Mouse (Mus musculus): Measurements from ENCODE around the gene Psmd12. TPM values are rescaled to one million over a fixed set of nuclear protein-coding genes. Genes with fewer than 3 reads are reported as not detected.

Gene Psmd12
- total RNA-seq (2018; cell fraction: chromatin; rRNA removed): 10 to 100 TPM; 19.1 to 51.0 (median 37.6) TPM
- 10 to 100 TPM; 44.9 to 69.9 (median 58.1) TPM for total RNA-seq (2018; cell fraction: cytosol; rRNA removed)
- 10 to 100 TPM; 22.7 to 54.8 (median 34.9) TPM for total RNA-seq (2018; cell fraction: nucleus; rRNA removed)
- polyA plus RNA-seq (2018): 51.5 to 101 TPM (median 97.5 TPM) in 3 replicates

DNA sequence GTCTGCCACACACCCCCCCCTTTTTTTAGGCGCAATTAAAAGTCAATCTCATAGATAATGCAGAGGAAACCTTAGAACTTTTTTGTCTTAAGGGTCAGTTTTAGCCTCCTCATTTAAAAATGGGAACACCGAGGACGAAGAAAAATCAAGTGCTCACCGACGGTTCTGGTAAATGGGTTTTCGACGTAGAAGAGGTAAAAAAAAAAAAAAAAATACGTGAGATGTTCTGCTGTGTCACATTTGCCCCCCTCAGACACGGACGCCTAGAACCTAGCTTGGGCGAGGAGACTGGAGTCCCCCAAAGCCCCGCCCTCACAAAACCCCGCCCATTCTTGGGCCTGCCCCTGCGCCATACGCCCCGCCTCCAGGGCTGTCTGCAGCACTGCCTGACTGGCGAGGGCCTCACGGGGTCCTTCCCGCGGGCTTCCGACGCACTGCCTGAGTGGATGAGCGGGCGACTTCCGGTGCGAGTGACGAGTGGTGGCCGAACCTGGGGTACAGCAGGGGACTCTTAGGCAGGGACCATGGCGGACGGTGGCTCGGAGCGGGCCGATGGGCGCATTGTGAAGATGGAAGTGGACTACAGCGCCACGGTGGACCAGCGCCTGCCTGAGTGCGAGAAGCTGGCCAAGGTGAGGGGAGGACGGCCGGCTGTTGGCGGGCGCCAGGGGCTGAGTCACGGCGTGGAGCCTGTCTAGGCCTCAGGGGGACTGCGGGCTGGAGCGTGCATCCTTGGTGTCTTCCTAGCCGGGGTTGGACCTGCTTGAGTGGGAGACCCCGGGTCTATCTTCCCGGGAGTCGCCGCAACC lies at the start of gene Psmd12:
Psmd12 (plus strand) TSS at position 432 of the 809 bp plus-strand sequence.
- 0 out of 2 replicates have a peak, but pooled peaks cover 2% of the 10 kb centered on the region for H3K36me3 ChIP-seq (ENCODE audit: inconsistent target)
- peaks cover 50% of the 10 kb centered on the region for H3K79me2 ChIP-seq (ENCODE audit: inconsistent target)
- peak within 1 kb of the TSS; percentile 91 for H3K4me3 ChIP-seq (ENCODE audit: inconsistent target)
- H3K27ac ChIP-seq: peak within 1 kb of the TSS; percentile 68
- WGBS (ENCODE audit: missing documents): under 1% methylated on average over 51 of the region's 51 CpGs

DNA sequence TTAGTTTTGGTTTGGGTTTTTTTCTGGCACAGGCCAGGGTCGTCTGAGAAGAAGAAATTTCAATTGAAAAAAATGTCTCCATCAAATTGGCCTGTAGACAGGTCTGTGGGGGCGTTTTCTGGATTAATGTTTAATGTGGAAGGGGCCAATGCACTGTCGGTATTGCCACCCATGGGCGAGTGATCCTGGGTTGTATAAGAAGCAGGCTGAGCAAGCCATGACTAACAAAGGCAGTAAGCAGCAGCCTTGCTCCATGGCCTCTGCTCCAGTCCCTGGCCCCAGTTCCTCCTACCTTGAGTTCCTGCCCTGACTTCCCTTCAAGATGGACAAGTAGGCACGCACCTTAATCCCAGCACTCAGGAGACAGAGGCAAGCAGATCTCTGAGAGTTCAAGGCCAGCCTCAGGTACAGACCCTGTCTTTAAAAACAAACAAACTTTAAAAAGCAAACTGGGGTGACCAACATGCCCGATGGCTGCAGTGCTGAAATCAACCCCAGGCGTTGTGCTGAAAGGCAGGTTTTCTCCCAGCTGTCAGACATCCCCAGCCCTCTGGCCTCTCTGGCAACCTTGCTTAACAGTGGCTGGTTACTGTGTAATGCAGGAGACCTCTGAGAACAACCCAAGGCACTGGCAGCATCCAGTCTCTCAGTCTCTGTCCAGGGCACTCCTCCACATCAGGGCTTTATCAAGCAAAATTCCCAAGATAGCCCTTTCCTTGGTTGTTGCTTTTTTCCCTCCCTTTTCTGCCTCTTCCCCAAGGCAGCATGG lies 47.9 kb upstream of the Psmd12 start:
- Histone ChIP-seq H3K79me2 (ENCODE audit: inconsistent target) (peaks cover 51% of the 10 kb centered on the region; the same call in 1 of the 2 replicates), H3K27ac (no peak overlapping the region), H3K4me3 (ENCODE audit: inconsistent target) (no peak overlapping the region), H3K36me3 (ENCODE audit: inconsistent target) (no peaks in the 10 kb centered on the region)
- WGBS (ENCODE audit: missing documents): 87% methylated on average over 7 of the region's 7 CpGs

DNA sequence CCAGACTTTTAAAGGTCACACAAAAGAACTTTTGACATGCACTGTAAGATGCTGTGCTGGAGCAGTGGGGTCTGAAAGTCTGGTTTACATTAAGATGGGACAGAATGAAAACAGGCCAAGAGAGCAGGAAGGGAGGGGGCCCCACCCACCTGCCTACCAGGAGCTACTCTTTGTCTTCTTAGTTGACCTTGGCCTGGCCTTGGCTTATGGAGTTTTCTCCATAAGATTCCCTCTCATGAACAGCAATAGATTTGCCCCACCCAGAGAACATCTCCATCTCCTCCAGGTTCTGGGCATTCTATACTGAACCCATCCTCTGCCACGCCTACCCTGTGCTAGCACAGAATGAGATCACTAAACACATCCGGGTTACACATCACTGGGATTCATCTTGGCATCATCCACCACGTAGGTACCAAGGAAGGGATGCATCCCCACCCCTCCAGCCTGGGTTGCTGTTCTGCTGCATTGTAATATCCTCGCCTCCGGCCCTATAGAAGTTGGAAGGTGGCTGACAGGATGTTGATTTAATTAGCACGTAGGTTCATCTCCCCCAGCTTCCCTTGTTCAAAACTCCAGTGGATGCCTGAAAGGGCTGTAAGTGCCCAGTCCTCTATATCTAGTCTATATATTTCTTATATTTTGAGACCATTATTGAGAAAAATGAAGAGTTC lies 43.4 kb upstream of the Psmd12 start:
- no peaks in the 10 kb centered on the region for H3K36me3 ChIP-seq (ENCODE audit: inconsistent target)

DNA sequence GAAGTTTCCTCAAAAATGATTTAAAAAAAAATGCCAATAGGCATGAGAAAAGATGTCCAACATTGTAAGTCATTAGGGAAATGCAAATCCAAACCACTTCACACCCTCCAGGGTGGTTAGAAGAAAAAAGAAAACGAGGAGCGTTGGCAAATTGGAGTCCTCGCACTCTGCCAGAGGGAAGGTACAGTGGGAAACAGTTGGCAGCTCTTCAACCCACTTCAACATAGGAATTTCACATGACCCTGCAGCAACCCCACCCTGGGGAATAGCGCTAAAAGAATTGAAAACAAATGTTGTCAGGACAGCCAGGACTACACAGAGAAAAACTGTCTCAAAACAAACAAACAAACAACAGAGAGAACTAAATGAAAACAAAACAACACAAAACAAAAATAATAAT lies 41.6 kb upstream of the Psmd12 start:
- no peak overlapping the region for H3K4me3 ChIP-seq (ENCODE audit: inconsistent target)
- H3K36me3 ChIP-seq (ENCODE audit: inconsistent target): no peaks in the 10 kb centered on the region
- 97% methylated on average over 4 of the region's 4 CpGs for WGBS (ENCODE audit: missing documents)
- H3K79me2 ChIP-seq (ENCODE audit: inconsistent target): peaks cover 82% of the 10 kb centered on the region; the same call in 1 of the 2 replicates
- H3K27ac ChIP-seq: no peak overlapping the region

More for the DNA sequence above, 43.4 kb upstream of the Psmd12 start:
- Histone ChIP-seq H3K27ac (no peak overlapping the region), H3K79me2 (ENCODE audit: inconsistent target) (peaks cover 71% of the 10 kb centered on the region; the same call in 1 of the 2 replicates), H3K4me3 (ENCODE audit: inconsistent target) (no peak overlapping the region)
- 92% methylated on average over 6 of the region's 6 CpGs for WGBS (ENCODE audit: missing documents)

DNA sequence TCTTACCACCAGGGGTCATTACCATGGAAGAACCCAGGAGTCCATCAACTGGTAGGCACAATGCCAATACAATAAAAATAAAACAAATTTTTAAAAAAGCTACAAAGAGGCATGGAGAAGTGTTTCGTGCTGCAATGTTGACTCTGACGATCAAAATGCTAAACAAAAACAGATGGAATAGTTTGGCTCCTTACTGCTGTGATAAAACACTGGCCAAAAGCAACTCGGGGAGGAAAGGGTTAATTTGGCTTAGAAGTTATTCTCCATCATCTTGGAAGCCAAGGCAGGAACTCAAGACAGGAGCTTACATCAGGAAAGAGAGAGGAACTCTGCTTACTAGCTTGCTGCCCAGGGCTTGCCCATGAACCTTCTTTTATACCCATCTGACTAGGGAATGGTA lies 41.1 kb upstream of the Psmd12 start:
- H3K27ac ChIP-seq: no peak overlapping the region
- WGBS (ENCODE audit: missing documents): 94% methylated on average over 3 of the region's 3 CpGs
- H3K79me2 ChIP-seq (ENCODE audit: inconsistent target): peaks cover 82% of the 10 kb centered on the region; the same call in 1 of the 2 replicates
- no peaks in the 10 kb centered on the region for H3K36me3 ChIP-seq (ENCODE audit: inconsistent target)
- H3K4me3 ChIP-seq (ENCODE audit: inconsistent target): no peak overlapping the region

DNA sequence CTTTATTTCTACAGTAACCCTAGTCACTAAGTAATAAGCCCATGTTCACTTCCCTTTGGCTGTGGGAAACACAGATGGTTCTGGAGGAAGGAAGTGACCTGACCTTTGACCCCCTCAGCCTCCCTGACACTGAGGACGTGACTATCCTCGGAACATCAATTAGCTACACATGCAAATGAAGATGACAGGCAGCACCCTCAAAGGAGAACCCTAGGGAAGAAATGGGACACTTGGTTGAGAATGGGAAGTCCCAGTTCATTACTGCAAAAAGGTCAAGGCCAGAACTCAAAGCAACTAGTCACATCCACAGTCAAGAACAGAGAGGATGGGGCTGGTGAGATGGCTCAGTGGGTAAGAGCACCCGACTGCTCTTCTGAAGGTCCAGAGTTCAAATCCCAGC lies 38.2 kb upstream of the Psmd12 start:
- Histone ChIP-seq H3K4me3 (ENCODE audit: inconsistent target) (no peak overlapping the region), H3K36me3 (ENCODE audit: inconsistent target) (no peaks in the 10 kb centered on the region), H3K27ac (no peak overlapping the region), H3K79me2 (ENCODE audit: inconsistent target) (peaks cover 85% of the 10 kb centered on the region; the same call in 1 of the 2 replicates)
- 21% methylated on average over 2 of the region's 3 CpGs for WGBS (ENCODE audit: missing documents)

DNA sequence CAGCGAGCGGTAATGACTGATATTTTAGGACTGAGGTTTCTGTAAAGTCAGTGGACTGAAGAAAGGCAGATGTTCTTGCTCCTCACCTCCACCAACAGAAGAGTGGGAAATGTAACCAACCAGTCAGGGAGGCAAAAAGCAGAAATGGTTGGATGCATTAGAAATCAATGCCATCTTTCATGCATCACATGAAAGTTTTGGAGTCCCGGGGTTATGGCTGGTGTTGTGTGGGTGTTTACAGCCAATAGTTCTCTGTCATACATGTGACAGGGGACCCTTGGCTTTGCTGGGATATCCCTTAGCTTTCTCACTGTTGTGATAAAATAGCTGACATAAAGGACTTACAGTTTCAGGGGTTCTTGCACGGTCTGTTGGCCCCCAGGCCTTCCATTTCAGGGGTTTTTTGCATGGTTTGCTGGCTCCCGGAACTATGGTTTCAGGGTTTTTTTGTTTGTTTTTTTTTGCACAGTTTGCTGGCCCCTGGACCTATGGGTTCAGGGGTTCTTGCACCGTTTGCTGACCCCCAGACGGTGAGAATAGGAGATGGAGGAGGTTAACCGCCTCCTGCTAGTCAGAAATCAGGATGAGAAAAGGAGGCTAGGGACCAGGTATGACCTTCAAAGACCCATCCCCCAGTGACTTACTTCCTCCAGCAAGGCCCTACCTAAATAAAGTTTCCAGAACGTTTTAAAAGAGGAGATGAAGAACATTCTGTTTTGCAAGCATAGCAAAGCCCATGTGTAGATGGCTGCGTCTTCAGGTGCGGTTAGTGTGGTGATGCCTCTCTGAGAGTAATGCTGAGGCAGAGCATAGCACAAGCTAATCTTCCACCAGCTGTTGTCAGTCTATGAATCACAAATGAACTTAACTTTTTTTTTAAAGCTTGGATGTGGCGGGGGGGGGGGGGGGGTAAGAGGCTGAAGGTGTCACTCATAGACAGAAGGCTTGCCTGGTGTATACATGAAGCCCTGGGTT lies 35.9 kb upstream of the Psmd12 start:
- H3K27ac ChIP-seq: no peak overlapping the region
- peaks cover 82% of the 10 kb centered on the region; the same call in 1 of the 2 replicates for H3K79me2 ChIP-seq (ENCODE audit: inconsistent target)
- WGBS (ENCODE audit: missing documents): 85% methylated on average over 12 of the region's 12 CpGs
- no peaks in the 10 kb centered on the region for H3K36me3 ChIP-seq (ENCODE audit: inconsistent target)
- no peak overlapping the region for H3K4me3 ChIP-seq (ENCODE audit: inconsistent target)

DNA sequence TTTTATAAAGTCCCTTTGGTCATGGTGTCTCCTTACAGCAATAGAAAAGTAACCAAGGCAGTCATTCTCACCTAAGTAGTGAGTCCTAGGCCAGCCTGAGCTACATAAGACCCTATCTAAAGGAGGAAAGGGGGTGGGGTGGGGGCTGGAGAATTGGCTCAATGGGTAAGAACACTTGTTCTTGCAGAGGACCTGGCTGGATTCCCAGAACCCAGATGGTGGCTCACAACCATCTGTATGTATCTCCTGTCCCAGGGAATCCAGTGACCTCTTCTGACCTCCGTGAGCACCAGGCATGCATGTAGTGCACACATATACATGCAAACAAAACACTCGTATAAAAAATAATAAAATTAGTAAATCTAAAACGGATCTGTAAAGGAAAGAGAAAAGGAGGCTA lies 33.6 kb upstream of the Psmd12 start:
- peaks cover 89% of the 10 kb centered on the region; the same call in 1 of the 2 replicates for H3K79me2 ChIP-seq (ENCODE audit: inconsistent target)
- no peak overlapping the region for H3K4me3 ChIP-seq (ENCODE audit: inconsistent target)
- 96% methylated on average over 3 of the region's 3 CpGs for WGBS (ENCODE audit: missing documents)
- no peaks in the 10 kb centered on the region for H3K36me3 ChIP-seq (ENCODE audit: inconsistent target)
- H3K27ac ChIP-seq: no peak overlapping the region

DNA sequence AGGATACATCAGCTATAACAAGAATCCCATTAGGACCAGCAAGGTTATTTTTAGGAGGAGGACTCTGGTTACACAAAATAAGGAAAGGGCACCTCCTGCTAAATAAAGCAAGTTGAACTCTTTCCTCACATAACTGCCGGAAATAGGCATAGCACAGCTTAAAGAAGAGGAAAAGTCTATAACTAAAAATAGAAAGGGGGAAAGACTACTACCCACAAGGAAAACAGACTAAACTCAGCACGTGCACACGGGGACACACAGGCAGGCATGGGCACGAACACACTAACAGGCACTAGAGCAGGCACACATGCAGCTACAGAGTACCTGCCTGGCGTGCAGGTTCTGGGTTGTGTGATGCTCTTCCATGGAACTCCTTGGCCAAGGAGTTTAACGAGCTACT lies 32.6 kb upstream of the Psmd12 start:
- Histone ChIP-seq H3K36me3 (ENCODE audit: inconsistent target) (no peaks in the 10 kb centered on the region), H3K4me3 (ENCODE audit: inconsistent target) (no peak overlapping the region), H3K27ac (no peak overlapping the region), H3K79me2 (ENCODE audit: inconsistent target) (peaks cover 87% of the 10 kb centered on the region; the same call in 1 of the 2 replicates)
- 20% methylated on average over 6 of the region's 6 CpGs for WGBS (ENCODE audit: missing documents)

DNA sequence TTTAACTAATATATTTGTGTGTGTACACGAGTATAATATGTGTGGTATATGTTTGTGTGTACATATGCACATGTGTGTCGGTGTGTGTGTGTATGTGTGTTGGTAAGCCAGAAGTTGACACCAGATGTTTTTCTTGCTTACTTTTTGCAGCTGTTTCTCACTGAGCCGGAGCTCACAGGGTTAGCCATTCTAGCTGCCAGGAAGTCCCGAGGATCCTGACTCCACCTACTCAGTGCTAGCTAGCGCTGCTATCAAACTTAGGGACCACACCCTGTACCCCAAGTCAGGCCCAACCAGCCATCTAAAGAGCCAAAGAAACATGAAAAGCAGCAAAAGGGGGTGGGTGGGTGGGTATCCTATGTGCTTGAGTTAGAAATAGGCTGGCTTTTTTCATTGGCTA lies 31.9 kb upstream of the Psmd12 start:
- peaks cover 80% of the 10 kb centered on the region; the same call in 1 of the 2 replicates for H3K79me2 ChIP-seq (ENCODE audit: inconsistent target)
- H3K36me3 ChIP-seq (ENCODE audit: inconsistent target): no peaks in the 10 kb centered on the region
- H3K4me3 ChIP-seq (ENCODE audit: inconsistent target): no peak overlapping the region
- 60% methylated on average over 5 of the region's 5 CpGs for WGBS (ENCODE audit: missing documents)
- H3K27ac ChIP-seq: no peak overlapping the region

DNA sequence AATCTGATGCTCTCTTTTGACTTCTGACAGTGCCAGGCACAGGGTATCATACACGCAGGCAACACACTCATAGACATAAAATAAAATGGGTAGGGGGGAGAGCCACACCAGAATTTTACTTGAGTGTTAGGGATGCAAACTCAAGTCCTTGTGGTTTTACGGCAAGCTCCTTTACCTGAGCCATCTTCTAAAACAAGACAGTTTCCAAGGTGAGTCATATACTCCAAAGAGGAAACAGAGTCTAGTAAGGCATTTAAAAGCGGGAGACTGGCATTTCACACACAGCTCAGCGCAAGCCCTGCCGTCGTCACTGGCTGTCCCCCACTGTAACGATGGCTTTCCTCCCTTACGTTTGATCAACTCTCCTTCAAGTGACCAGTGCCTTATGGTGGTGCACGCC lies 31.4 kb upstream of the Psmd12 start:
- peaks cover 74% of the 10 kb centered on the region; the same call in 1 of the 2 replicates for H3K79me2 ChIP-seq (ENCODE audit: inconsistent target)
- 92% methylated on average over 7 of the region's 9 CpGs for WGBS (ENCODE audit: missing documents)
- H3K36me3 ChIP-seq (ENCODE audit: inconsistent target): no peaks in the 10 kb centered on the region
- H3K4me3 ChIP-seq (ENCODE audit: inconsistent target): no peak overlapping the region
- no peak overlapping the region for H3K27ac ChIP-seq

DNA sequence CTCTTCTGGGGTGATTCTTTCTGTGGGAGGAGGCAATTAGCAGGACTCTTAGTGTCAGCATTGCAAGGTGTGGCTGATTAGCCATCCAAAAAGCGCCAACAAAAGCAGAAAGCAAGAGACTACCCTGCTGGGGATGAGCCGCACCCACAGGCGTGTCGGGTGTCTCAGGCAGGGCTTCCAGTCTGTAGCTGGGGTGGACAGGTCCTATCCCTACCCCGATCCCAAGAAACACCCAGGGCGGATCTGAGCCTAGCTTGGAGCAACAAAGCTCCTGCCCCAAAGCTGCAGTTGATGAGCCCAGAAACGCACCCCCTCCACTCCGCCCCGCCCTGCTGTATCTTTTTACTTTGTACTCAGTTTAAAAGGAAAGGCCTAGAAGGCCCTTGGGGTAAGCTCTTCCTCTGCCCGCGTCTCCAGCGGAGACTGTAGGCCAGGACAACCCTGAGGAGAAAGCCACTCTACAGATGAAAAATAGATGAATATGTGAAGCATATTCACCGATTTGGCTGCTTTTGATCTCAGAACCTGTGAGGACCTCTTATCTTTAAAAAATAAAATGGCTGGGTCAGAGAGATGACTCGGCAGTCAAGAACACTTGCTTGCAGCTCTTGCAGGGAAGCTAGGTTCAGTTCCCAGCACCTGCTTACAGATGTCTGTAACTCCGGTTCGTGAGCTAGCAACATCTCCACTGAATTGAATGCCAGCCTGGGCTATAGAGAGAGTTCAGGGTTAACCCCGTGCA lies 29.9 kb upstream of the Psmd12 start:
- no peak overlapping the region for H3K27ac ChIP-seq

DNA sequence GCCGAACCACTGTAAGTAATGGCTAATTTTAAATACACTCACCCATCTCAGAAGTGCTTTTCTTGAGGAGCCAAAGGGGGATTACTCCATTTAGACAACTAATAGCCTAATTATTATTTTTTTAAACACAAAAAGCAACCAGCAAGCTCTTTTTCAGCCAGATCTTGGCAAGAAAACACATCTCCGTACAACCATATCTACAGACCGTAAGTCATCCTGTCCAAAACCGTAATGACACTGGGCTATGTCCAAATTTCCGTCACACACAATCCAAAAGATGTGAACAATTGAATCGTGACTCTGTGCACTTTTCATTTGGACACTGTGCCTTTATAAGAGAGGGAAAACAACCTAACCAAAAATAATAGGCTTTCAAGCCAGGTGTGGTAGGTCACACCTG lies 29.2 kb upstream of the Psmd12 start:
- H3K79me2 ChIP-seq (ENCODE audit: inconsistent target): peaks cover 74% of the 10 kb centered on the region; the same call in 1 of the 2 replicates
- no peaks in the 10 kb centered on the region for H3K36me3 ChIP-seq (ENCODE audit: inconsistent target)
- WGBS (ENCODE audit: missing documents): 83% methylated on average over 6 of the region's 6 CpGs
- H3K27ac ChIP-seq: no peak overlapping the region
- no peak overlapping the region for H3K4me3 ChIP-seq (ENCODE audit: inconsistent target)

More for the DNA sequence above, 29.9 kb upstream of the Psmd12 start:
- Histone ChIP-seq H3K4me3 (ENCODE audit: inconsistent target) (no peak overlapping the region), H3K79me2 (ENCODE audit: inconsistent target) (peaks cover 74% of the 10 kb centered on the region; the same call in 1 of the 2 replicates), H3K36me3 (ENCODE audit: inconsistent target) (no peaks in the 10 kb centered on the region)
- 90% methylated on average over 17 of the region's 17 CpGs for WGBS (ENCODE audit: missing documents)

All from macrophage (primary cell).